ENCODE assay signal across 25 mouse cellular contexts in the genomic region with DNA sequence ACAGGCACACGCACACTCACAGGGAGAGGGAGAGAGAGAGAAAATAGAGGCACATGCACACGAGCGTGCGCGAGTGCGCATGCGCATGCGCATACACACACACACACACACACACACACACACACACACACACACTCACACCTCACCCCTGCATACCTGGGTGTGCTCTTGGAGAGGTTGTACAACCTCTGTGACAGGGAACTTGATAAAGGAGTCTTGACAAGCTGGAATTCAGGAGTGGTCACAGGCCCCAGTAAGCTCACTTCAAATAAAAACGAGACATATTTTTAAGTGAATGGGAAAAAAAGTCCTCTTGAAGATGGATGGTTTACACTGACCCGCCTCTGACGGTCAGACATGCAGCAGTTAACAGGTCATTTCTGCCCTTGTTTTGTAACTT. TPM values are rescaled to one million over a fixed set of nuclear protein-coding genes. Genes with fewer than 3 reads are reported as not detected.
"Had no signal": no experiment of that assay in that cellular context is flagged by ENCODE, and none has a peak within 500 bp of the region (broad histone marks: within the 10 kb centered on the region; RNA-seq: fewer than 3 reads in every experiment).

No protein-coding gene starts in this region.

- H3K9ac ChIP-seq: neural tube, embryonic 13.5 days; neural tube, embryonic 15.5 days; stomach, embryonic 15.5 days had no signal

- H3K9me3 ChIP-seq: neural tube, embryonic 13.5 days; neural tube, embryonic 15.5 days; stomach, embryonic 15.5 days had no signal

- H3K27me3 ChIP-seq: neural tube, embryonic 13.5 days; neural tube, embryonic 15.5 days; stomach, embryonic 15.5 days had no signal

- H3K27ac ChIP-seq: neural tube, embryonic 13.5 days; neural tube, embryonic 15.5 days; stomach, embryonic 15.5 days; stomach, postnatal 0 days had no signal

- H3K4me1 ChIP-seq: stomach, embryonic 15.5 days had no signal

- H3K4me2 ChIP-seq: neural tube, embryonic 13.5 days; neural tube, embryonic 15.5 days; stomach, embryonic 15.5 days had no signal

- DNase-seq: retina, postnatal 1 day; right cerebral cortex, adult 18-20 months; right cerebral cortex, postnatal 14 days; right cerebral cortex, postnatal 25 days; right cerebral cortex, postnatal 4 days; spleen, adult 18-20 months; thymus, adult 18-20 months; thymus, adult 2 months; thymus, postnatal 14 days; thymus, postnatal 25 days; thymus, postnatal 36 days; thymus, postnatal 4 days had no signal

- H3K4me3 ChIP-seq: neural tube, embryonic 13.5 days; neural tube, embryonic 15.5 days; stomach, embryonic 15.5 days had no signal

RNA-seq across cellular contexts. Expression of gene Aqp6, which starts 20.9 kb away (rescaled TPM):
- total RNA-seq: neutrophil, adult 5-6 weeks had no signal
- polyA plus RNA-seq: small intestine, adult 2 months; spleen, adult 2 months; stomach, embryonic 14.5 days; stomach, embryonic 15.5 days; stomach, embryonic 16.5 days; stomach, postnatal 0 days; testis, adult 2 months; thymus, postnatal 0 days had no signal

RNA-seq across cellular contexts. Expression of gene Aqp5, which starts 31.5 kb away (rescaled TPM):
- total RNA-seq: neutrophil, adult 5-6 weeks had no signal
- polyA plus RNA-seq: stomach, embryonic 16.5 days had no signal

RNA-seq across cellular contexts. Expression of gene Aqp2, which starts 43.2 kb away (rescaled TPM):
- total RNA-seq: neutrophil, adult 5-6 weeks had no signal
- polyA plus RNA-seq: neural tube, embryonic 13.5 days; neural tube, embryonic 14.5 days; neural tube, embryonic 15.5 days; small intestine, adult 2 months; stomach, embryonic 14.5 days; stomach, embryonic 15.5 days; stomach, embryonic 16.5 days; stomach, postnatal 0 days; thymus, postnatal 0 days; urinary bladder, adult 2 months had no signal
